Mouse (Mus musculus): ENCODE data around the gene Mthfr. TPM values are rescaled to one million over a fixed set of nuclear protein-coding genes. Genes with fewer than 3 reads are reported as not detected.

The Mthfr gene
- polyA plus RNA-seq, 2 experiments: 21.0 to 37.4 TPM

- TF ChIP-seq POLR2A (IDR thresholded peaks at IDR 0.05; ENCODE audit: borderline replicate concordance, extremely low read depth, insufficient read depth, insufficient read length): no peak
- Histone ChIP-seq H3K27me3 (ENCODE audit: control insufficient read depth, insufficient read depth, low read length) (no peaks in the 10 kb centered on the region), H3K27ac (replicated peaks; ENCODE audit: low read depth, low read length) (no peak overlapping the region), H3K36me3 (ENCODE audit: control insufficient read depth, insufficient read depth, low read length) (peaks cover 17% of the 10 kb centered on the region), H3K9me3 (ENCODE audit: control insufficient read depth, low read length) (no peaks in the 10 kb centered on the region), H3K4me1 (ENCODE audit: control insufficient read depth, insufficient read depth, low read length) (0 out of 2 replicates have a peak, but pooled peaks cover 16% of the 10 kb centered on the region), H3K9ac (ENCODE audit: low read depth, low read length, severe bottlenecking) (no peak overlapping the region), H3K4me3 (replicated peaks; ENCODE audit: low read length) (no peak overlapping the region), H3K4me2 (replicated peaks; ENCODE audit: low read depth, low read length, severe bottlenecking) (no peak overlapping the region)
- DNase-seq (ENCODE audit: low spot score): no peak
- ATAC-seq (ENCODE audit: low FRiP score, low read depth): peak; percentile 20
- 54% methylated on average over 21 of the region's 21 CpGs for WGBS
These were observed 44.5 kb downstream of the Mthfr start for GRCm38 (mm10) chr4:148083176-148083899.

- H3K9me3 ChIP-seq (ENCODE audit: control insufficient read depth, low read length): no peaks in the 10 kb centered on the region
- H3K4me2 ChIP-seq (replicated peaks; ENCODE audit: low read depth, low read length, severe bottlenecking): no peak overlapping the region
- no peak overlapping the region for H3K27ac ChIP-seq (replicated peaks; ENCODE audit: low read depth, low read length)
- H3K4me1 ChIP-seq (ENCODE audit: control insufficient read depth, insufficient read depth, low read length): 0 out of 2 replicates have a peak, but pooled peaks cover 16% of the 10 kb centered on the region
- no peak for DNase-seq (ENCODE audit: low spot score)
- TF ChIP-seq POLR2A (IDR thresholded peaks at IDR 0.05; ENCODE audit: borderline replicate concordance, extremely low read depth, insufficient read depth, insufficient read length): no peak
- no peak for ATAC-seq (ENCODE audit: low FRiP score, low read depth)
- no peak overlapping the region for H3K4me3 ChIP-seq (replicated peaks; ENCODE audit: low read length)
- H3K9ac ChIP-seq (ENCODE audit: low read depth, low read length, severe bottlenecking): no peak overlapping the region
- H3K36me3 ChIP-seq (ENCODE audit: control insufficient read depth, insufficient read depth, low read length): peaks cover 16% of the 10 kb centered on the region
- 20% methylated on average over 8 of the region's 8 CpGs for WGBS
- H3K27me3 ChIP-seq (ENCODE audit: control insufficient read depth, insufficient read depth, low read length): no peaks in the 10 kb centered on the region
These were observed 45.4 kb downstream of the Mthfr start for GRCm38 (mm10) chr4:148084261-148084714.

GRCm38 (mm10) chr4:148085131-148085906, 46.4 kb downstream of the Mthfr start:
- H3K27ac ChIP-seq (replicated peaks; ENCODE audit: low read depth, low read length): no peak overlapping the region
- 55% methylated on average over 10 of the region's 10 CpGs for WGBS
- H3K9me3 ChIP-seq (ENCODE audit: control insufficient read depth, low read length): no peaks in the 10 kb centered on the region
- peaks cover 12% of the 10 kb centered on the region for H3K36me3 ChIP-seq (ENCODE audit: control insufficient read depth, insufficient read depth, low read length)
- no peak overlapping the region for H3K4me2 ChIP-seq (replicated peaks; ENCODE audit: low read depth, low read length, severe bottlenecking)
- H3K9ac ChIP-seq (ENCODE audit: low read depth, low read length, severe bottlenecking): no peak overlapping the region
- H3K4me1 ChIP-seq (ENCODE audit: control insufficient read depth, insufficient read depth, low read length): 0 out of 2 replicates have a peak, but pooled peaks cover 16% of the 10 kb centered on the region
- H3K4me3 ChIP-seq (replicated peaks; ENCODE audit: low read length): no peak overlapping the region
- no peaks in the 10 kb centered on the region for H3K27me3 ChIP-seq (ENCODE audit: control insufficient read depth, insufficient read depth, low read length)
- ATAC-seq (ENCODE audit: low FRiP score, low read depth): no peak
- TF ChIP-seq POLR2A (IDR thresholded peaks at IDR 0.05; ENCODE audit: borderline replicate concordance, extremely low read depth, insufficient read depth, insufficient read length): no peak
- no peak for DNase-seq (ENCODE audit: low spot score)

GRCm38 (mm10) chr4:148085907-148086305, 47.0 kb downstream of the Mthfr start:
- DNase-seq (ENCODE audit: low spot score) (no peak), ATAC-seq (ENCODE audit: low FRiP score, low read depth) (no peak)
- H3K9ac ChIP-seq (ENCODE audit: low read depth, low read length, severe bottlenecking): no peak overlapping the region
- no peak overlapping the region for H3K27ac ChIP-seq (replicated peaks; ENCODE audit: low read depth, low read length)
- TF ChIP-seq POLR2A (IDR thresholded peaks at IDR 0.05; ENCODE audit: borderline replicate concordance, extremely low read depth, insufficient read depth, insufficient read length): no peak
- H3K27me3 ChIP-seq (ENCODE audit: control insufficient read depth, insufficient read depth, low read length): no peaks in the 10 kb centered on the region
- no peaks in the 10 kb centered on the region for H3K9me3 ChIP-seq (ENCODE audit: control insufficient read depth, low read length)
- WGBS: 74% methylated on average over 3 of the region's 3 CpGs
- H3K4me1 ChIP-seq (ENCODE audit: control insufficient read depth, insufficient read depth, low read length): 0 out of 2 replicates have a peak, but pooled peaks cover 16% of the 10 kb centered on the region
- H3K4me2 ChIP-seq (replicated peaks; ENCODE audit: low read depth, low read length, severe bottlenecking): no peak overlapping the region
- peaks cover 7% of the 10 kb centered on the region for H3K36me3 ChIP-seq (ENCODE audit: control insufficient read depth, insufficient read depth, low read length)
- no peak overlapping the region for H3K4me3 ChIP-seq (replicated peaks; ENCODE audit: low read length)

- H3K9me3 ChIP-seq (ENCODE audit: control insufficient read depth, low read length): no peaks in the 10 kb centered on the region
- TF ChIP-seq POLR2A (IDR thresholded peaks at IDR 0.05; ENCODE audit: borderline replicate concordance, extremely low read depth, insufficient read depth, insufficient read length): no peak
- 0 out of 2 replicates have a peak, but pooled peaks cover 16% of the 10 kb centered on the region for H3K4me1 ChIP-seq (ENCODE audit: control insufficient read depth, insufficient read depth, low read length)
- 5% methylated on average over 19 of the region's 30 CpGs for WGBS
- peak overlapping the region; percentile 88 for H3K4me2 ChIP-seq (replicated peaks; ENCODE audit: low read depth, low read length, severe bottlenecking)
- H3K36me3 ChIP-seq (ENCODE audit: control insufficient read depth, insufficient read depth, low read length): no peaks in the 10 kb centered on the region
- ATAC-seq (ENCODE audit: low FRiP score, low read depth) (peak; percentile 20), DNase-seq (ENCODE audit: low spot score) (no peak)
- peak overlapping the region; percentile 87 for H3K4me3 ChIP-seq (replicated peaks; ENCODE audit: low read length)
- no peaks in the 10 kb centered on the region for H3K27me3 ChIP-seq (ENCODE audit: control insufficient read depth, insufficient read depth, low read length)
- peak overlapping the region; percentile 58; the same call in 1 of the 2 replicates for H3K27ac ChIP-seq (replicated peaks; ENCODE audit: low read depth, low read length)
- peak overlapping the region; percentile 80 for H3K9ac ChIP-seq (ENCODE audit: low read depth, low read length, severe bottlenecking)
These were observed 48.4 kb downstream of the Mthfr start for GRCm38 (mm10) chr4:148087091-148087906.

Data from limb, embryonic 14.5 days (tissue).